Mouse (Mus musculus): Measurements from ENCODE around the gene 4933436I01Rik. TPM values are rescaled to one million over a fixed set of nuclear protein-coding genes. Genes with fewer than 3 reads are reported as not detected.

Gene 4933436I01Rik
- not detected in 2 replicates for polyA plus RNA-seq (2012; rRNA removed)

GRCm38 (mm10) chrX:67921350-67921749, at the start of gene 4933436I01Rik:
TSS of gene 4933436I01Rik (minus strand) at chrX:67921450.

Other genes starting within 250 kb of the 4933436I01Rik start
- gene Gm1140, start 227.9 kb downstream of the 4933436I01Rik start, polyA plus RNA-seq (2012; rRNA removed) = not detected in 2 replicates
- not detected in 2 replicates for gene Gm14692, start 225.8 kb downstream of the 4933436I01Rik start, polyA plus RNA-seq (2012; rRNA removed)